Mouse (Mus musculus): ENCODE results near the gene Ifitm2.

DNA sequence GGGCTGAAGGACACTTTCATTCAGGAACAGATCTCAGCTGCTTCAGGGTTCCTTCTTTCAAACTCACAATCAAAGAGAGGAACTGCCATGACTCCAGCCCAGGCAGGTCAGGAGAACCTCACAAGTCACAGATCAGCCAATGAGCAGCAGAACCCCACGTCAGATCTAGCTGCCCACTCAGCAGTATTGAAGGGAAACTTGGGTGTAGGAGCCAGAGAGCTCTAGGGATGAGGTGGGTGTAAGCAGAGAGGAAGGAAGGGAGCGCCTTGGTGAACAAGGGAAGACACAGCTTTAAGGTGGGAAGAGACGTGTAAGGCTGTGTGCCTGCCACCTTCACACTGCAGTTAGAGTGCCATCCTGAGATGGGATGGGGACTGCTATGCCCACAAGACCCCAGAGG, 43.5 kb downstream of the Ifitm2 start:
- no peak for TF ChIP-seq CTCF (IDR thresholded peaks at IDR 0.05; ENCODE audit: extremely low read depth, insufficient read length, insufficient replicate concordance, low read depth, low read length)
- no peak for TF ChIP-seq POLR2A (IDR thresholded peaks at IDR 0.05; ENCODE audit: low read depth, low read length)

Measured in small intestine, adult 2 months (tissue).